Mouse (Mus musculus) embryonic facial prominence, embryonic 10.5 days (tissue): ENCODE measurements around the gene Mif. TPM values are rescaled to one million over a fixed set of nuclear protein-coding genes. Genes with fewer than 3 reads are reported as not detected.
"Not testable (repeated sequence)": the region's sequence is repeated elsewhere in the genome, so short reads cannot be mapped to it uniquely, and the experiment has no call there.

Experiments used
- DNase-seq: peaks from one replicate; pipeline ENCODE4 v3.0.0-alpha.2; 2017; ENCODE audit warnings: low spot score
- H3K27ac ChIP-seq: fragments of 300-500 bp; sonication (generic); replicated peaks from 2 replicates; pipeline ENCODE4 v1.5.1; 2016; ENCODE audit warnings: mild to moderate bottlenecking
- H3K27me3 ChIP-seq: fragments of 300-500 bp; sonication (generic); replicated peaks from 2 replicates; pipeline ENCODE4 v1.6.1; 2016; ENCODE audit warnings: low read depth, mild to moderate bottlenecking; ENCODE audit not compliant: poor library complexity, severe bottlenecking
- H3K36me3 ChIP-seq: fragments of 300-500 bp; sonication (generic); replicated peaks from 2 replicates; pipeline ENCODE4 v1.6.1; 2016; ENCODE audit warnings: mild to moderate bottlenecking, moderate library complexity
- H3K4me1 ChIP-seq: fragments of 300-500 bp; sonication (generic); 2 replicates; pipeline ENCODE4 v1.6.1; 2016
- H3K4me3 ChIP-seq: fragments of 300-500 bp; sonication (generic); 2 replicates; pipeline ENCODE4 v1.5.1; 2016; ENCODE audit warnings: mild to moderate bottlenecking, moderate library complexity
- H3K9me3 ChIP-seq: fragments of 300-500 bp; sonication (generic); 2 replicates; pipeline ENCODE4 v1.6.1; 2016; ENCODE audit warnings: mild to moderate bottlenecking
- whole genome bisulfite sequencing: fragments of 180-500 bp; shearing (Covaris S2); methylation state at CpG from one replicate; pipeline ENCODE4 v1.1.7; 2016; 5-methylcytosine and 5-hydroxymethylcytosine counted together
- polyA plus RNA-seq: library from polyadenylated mRNA; unstranded; fragments of >200 nt; fragmentation: Nextera tagmentation; extraction: Ambion mirVana; gene quantifications from 2 replicates; pipeline ENCODE4 v1.2.1, GENCODE M21; 2016

Gene Mif
- polyA plus RNA-seq, 1 experiment from 2014 or later, result 3,361 TPM

- no peak overlapping the region for H3K4me3 ChIP-seq
- no peak for DNase-seq
- H3K4me1 ChIP-seq, result peaks cover 20% of the 10 kb centered on the region
- no peaks in the 10 kb centered on the region for H3K9me3 ChIP-seq
- H3K27ac ChIP-seq, result no peak overlapping the region
- 7% methylated on average over 6 of the region's 6 CpGs for WGBS
- H3K36me3 ChIP-seq, result peaks cover 6% of the 10 kb centered on the region
- H3K27me3 ChIP-seq, result 0 out of 2 replicates have a peak, but pooled peaks cover 6% of the 10 kb centered on the region
Observed at GRCm38 (mm10) chr10:75851076-75851475, 9.0 kb downstream of the Mif start.

DNA sequence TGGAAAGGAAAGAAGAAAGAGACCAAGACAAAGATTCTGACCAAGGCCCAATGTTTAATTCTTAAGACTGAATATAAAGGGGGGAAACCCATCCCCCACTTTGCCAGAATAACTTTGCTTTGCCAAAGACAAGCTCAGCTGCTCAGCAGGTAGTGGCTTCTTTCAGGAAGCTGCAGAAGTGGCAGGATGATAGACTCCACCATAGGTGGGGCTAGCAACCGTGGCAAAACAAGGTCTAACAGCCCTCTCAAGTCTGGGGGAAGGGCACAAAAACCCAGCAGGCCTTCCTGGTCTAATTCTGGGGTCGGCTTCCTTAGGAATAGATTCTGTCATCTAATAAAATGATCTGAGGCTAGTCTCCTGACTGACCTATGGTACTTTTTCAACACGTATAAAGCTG lies 11.7 kb downstream of the Mif start:
- Histone ChIP-seq H3K4me1 (peaks cover 20% of the 10 kb centered on the region), H3K27me3 (0 out of 2 replicates have a peak, but pooled peaks cover 6% of the 10 kb centered on the region), H3K4me3 (no peak overlapping the region), H3K9me3 (no peaks in the 10 kb centered on the region), H3K27ac (no peak overlapping the region), H3K36me3 (no peaks in the 10 kb centered on the region)
- WGBS, result 31% methylated on average over 3 of the region's 3 CpGs
- no peak for DNase-seq

- H3K27ac ChIP-seq, result no peak overlapping the region
- WGBS, result 78% methylated on average over 6 of the region's 6 CpGs
- no peaks in the 10 kb centered on the region for H3K36me3 ChIP-seq
- peaks cover 8% of the 10 kb centered on the region; the same call in 1 of the 2 replicates for H3K4me1 ChIP-seq
- no peak for DNase-seq
- no peaks in the 10 kb centered on the region for H3K9me3 ChIP-seq
- H3K4me3 ChIP-seq, result no peak overlapping the region
- no peaks in the 10 kb centered on the region for H3K27me3 ChIP-seq
Observed at GRCm38 (mm10) chr10:75845306-75845930, 14.6 kb downstream of the Mif start.

DNA sequence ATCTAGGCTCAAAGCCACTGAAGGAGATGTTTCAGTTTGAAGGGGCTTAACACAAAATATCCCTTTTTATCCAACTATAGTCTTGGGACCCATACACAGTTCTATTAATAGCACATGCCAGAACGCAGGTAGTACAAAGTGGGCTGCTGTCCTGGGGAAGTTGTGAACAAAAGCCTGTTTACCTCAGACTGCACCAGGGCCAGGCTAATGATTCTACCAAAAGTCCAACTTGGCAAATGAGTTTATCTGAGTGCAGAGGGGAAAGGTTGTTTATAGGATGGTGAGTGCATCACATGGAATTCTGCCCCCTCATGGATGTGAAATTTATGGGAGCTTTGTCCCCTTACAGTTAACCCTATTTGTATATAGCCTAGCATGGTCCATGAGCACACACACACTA lies 15.2 kb downstream of the Mif start:
- H3K4me3 ChIP-seq, result no peak overlapping the region
- no peaks in the 10 kb centered on the region for H3K27me3 ChIP-seq
- peaks cover 8% of the 10 kb centered on the region; the same call in 1 of the 2 replicates for H3K4me1 ChIP-seq
- no peaks in the 10 kb centered on the region for H3K9me3 ChIP-seq
- no peaks in the 10 kb centered on the region for H3K36me3 ChIP-seq
- no peak overlapping the region for H3K27ac ChIP-seq
- 84% methylated on average over 1 of the region's 1 CpGs for WGBS
- DNase-seq, result no peak

DNA sequence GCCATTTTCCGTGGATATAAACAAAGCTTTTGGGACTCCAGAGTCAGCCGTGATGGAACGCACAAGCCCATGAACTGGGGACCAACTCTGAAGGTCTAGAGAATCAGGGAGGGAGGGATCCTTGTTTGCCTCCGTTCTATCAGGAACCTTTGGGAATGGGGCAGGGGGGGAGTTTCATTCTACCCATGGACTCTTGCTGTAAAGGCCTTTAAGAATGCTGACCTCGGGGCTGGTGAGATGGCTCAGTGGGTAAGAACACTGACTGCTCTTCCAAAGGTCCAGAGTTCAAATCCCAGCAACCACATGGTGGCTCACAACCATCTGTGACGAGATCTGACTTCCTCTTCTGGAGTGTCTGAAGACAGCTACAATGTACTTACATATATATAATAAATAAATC lies 16.1 kb downstream of the Mif start:
- WGBS, result 82% methylated on average over 6 of the region's 6 CpGs
- DNase-seq, H3K27me3 ChIP-seq, H3K4me3 ChIP-seq, H3K36me3 ChIP-seq, H3K4me1 ChIP-seq, H3K9me3 ChIP-seq, H3K27ac ChIP-seq: not testable (repeated sequence)

DNA sequence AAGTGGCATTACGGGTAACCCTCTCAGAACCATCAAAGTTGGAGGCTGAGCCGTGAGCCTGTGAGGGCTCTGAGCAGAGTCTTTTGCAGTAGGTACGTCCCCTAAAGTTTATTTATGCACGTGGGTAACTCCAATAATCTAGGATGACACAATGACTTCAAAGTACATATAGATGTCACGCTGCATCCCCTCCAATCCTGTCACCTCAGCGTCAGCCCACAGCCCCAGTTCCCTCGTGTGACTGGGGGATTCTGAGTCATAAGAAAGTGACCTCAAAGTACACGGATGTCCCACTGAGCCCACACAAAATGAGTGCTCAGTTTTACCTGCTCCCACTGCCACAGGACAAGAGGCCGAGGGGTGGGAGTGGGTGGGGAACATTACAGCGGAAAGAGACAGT lies 20.9 kb downstream of the Mif start:
- Histone ChIP-seq H3K36me3 (no peaks in the 10 kb centered on the region), H3K4me1 (peaks cover 39% of the 10 kb centered on the region), H3K4me3 (no peak overlapping the region), H3K27me3 (peaks cover 7% of the 10 kb centered on the region), H3K9me3 (no peaks in the 10 kb centered on the region), H3K27ac (no peak overlapping the region)
- DNase-seq, result no peak
- 88% methylated on average over 10 of the region's 10 CpGs for WGBS

GRCm38 (mm10) chr10:75837248-75837759 lies 22.7 kb downstream of the Mif start, which contains the start of gene Gstt2:
Gene Gstt2, minus strand, starts transcription at chr10:75837424.
- Histone ChIP-seq H3K27ac (peak within 1 kb of the TSS; percentile 87), H3K27me3 (peaks cover 25% of the 10 kb centered on the region), H3K4me3 (peak within 1 kb of the TSS; percentile 57), H3K4me1 (peaks cover 49% of the 10 kb centered on the region), H3K36me3 (no peaks in the 10 kb centered on the region), H3K9me3 (no peaks in the 10 kb centered on the region)
- under 1% methylated on average over 21 of the region's 21 CpGs for WGBS
- DNase-seq, result peak; percentile 96

- DNase-seq, result no peak
- 20% methylated on average over 10 of the region's 10 CpGs for WGBS
- H3K9me3 ChIP-seq, result no peaks in the 10 kb centered on the region
- no peaks in the 10 kb centered on the region for H3K36me3 ChIP-seq
- 0 out of 2 replicates have a peak overlapping the region, but pooled peaks have one; percentile 66 for H3K27ac ChIP-seq
- H3K4me1 ChIP-seq, result peaks cover 49% of the 10 kb centered on the region
- H3K4me3 ChIP-seq, result peak overlapping the region; percentile 58
- H3K27me3 ChIP-seq, result peaks cover 29% of the 10 kb centered on the region
Observed at GRCm38 (mm10) chr10:75835761-75836531, 24.1 kb downstream of the Mif start.

DNA sequence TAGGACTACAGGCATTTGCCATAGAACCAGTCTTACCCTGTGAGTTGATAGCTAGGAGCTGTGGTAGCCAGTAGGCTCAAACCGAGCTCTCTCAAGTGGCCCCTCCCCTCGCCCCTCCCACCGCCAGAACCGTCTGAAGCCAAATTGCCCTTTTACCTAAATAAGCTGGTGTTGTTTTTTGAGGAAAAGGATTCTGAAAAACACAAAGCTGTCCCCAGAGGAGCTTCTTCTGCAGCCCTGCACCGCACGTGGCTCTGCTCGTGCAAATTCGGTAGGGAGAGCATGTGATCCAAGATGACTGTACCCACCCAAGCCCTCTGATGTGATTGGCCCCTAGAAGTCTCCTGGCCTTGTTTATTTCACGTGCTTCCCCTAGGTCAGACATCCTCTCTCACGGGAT lies 24.7 kb downstream of the Mif start:
- H3K4me3 ChIP-seq, result peak overlapping the region; percentile 58
- H3K4me1 ChIP-seq, result peaks cover 49% of the 10 kb centered on the region
- H3K36me3 ChIP-seq, result no peaks in the 10 kb centered on the region
- H3K9me3 ChIP-seq, result no peaks in the 10 kb centered on the region
- peak overlapping the region; percentile 66 for H3K27ac ChIP-seq
- peaks cover 29% of the 10 kb centered on the region for H3K27me3 ChIP-seq
- WGBS, result 1% methylated on average over 10 of the region's 10 CpGs
- peak; percentile 66 for DNase-seq

- Histone ChIP-seq H3K27ac (peak overlapping the region; percentile 70), H3K36me3 (no peaks in the 10 kb centered on the region), H3K9me3 (no peaks in the 10 kb centered on the region), H3K27me3 (peaks cover 29% of the 10 kb centered on the region), H3K4me1 (peaks cover 52% of the 10 kb centered on the region), H3K4me3 (peak overlapping the region; percentile 58)
- 5% methylated on average over 9 of the region's 9 CpGs for WGBS
- DNase-seq, result no peak
Observed at GRCm38 (mm10) chr10:75834721-75835120, 25.3 kb downstream of the Mif start.

DNA sequence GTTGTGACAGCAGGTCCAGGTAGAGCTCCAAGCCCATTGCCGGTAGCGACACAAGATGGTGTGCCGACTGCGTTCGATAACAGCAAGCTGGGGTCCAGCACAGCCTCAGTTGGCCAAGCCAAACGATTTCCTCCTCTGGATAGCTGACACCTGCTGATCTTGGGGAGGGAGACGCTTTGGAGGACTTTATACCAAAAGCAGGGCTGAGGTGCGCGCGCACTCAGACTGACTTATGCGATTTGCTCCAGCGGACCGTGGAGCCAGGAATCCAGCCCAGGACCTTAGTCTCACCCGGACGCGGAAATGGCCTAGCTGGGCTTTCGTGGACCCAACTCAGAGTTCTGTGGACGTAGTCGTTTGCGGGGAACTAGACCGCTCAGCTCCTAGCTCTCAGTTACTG lies 25.8 kb downstream of the Mif start:
- DNase-seq, result peak; percentile 82
- under 1% methylated on average over 21 of the region's 21 CpGs for WGBS
- Histone ChIP-seq H3K4me1 (peaks cover 52% of the 10 kb centered on the region), H3K27me3 (peaks cover 29% of the 10 kb centered on the region), H3K9me3 (no peaks in the 10 kb centered on the region), H3K4me3 (peak overlapping the region; percentile 58), H3K27ac (peak overlapping the region; percentile 70), H3K36me3 (no peaks in the 10 kb centered on the region)

DNA sequence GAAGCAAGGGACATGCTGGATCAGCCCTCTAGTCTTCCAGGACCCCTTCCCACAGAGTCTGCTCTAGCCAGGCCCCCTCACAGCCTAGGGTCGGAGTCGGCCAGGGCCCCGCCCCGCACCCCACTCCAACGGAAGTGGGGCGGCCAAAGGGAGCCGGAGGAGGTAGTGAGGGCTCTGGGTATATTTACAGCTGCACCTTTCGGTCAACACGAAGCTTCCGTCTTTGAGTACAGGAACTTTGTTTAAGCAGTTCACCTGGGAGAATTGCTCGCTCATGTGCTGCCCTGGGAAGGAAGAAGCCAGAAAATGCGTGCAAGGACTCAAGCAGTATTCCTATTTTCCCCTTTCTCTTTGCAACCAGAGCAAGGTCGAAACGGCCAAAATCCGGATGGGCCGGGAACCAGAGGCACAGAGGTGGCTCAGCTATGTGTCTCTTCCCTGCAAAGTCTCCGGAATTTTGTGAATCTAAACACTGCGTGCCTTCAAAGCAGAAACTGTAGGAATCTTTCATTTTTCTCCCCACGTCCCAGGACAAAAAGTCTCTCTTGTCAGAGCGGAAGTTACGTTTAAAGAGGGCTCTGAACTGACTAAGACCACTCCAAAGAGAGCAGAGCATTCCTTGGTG lies 26.5 kb downstream of the Mif start:
- H3K36me3 ChIP-seq, result no peaks in the 10 kb centered on the region
- DNase-seq, result peak; percentile 42
- peaks cover 52% of the 10 kb centered on the region for H3K4me1 ChIP-seq
- WGBS, result 11% methylated on average over 21 of the region's 21 CpGs
- H3K27me3 ChIP-seq, result peaks cover 29% of the 10 kb centered on the region
- H3K4me3 ChIP-seq, result peak overlapping the region; percentile 58
- H3K9me3 ChIP-seq, result no peaks in the 10 kb centered on the region
- H3K27ac ChIP-seq, result 0 out of 2 replicates have a peak overlapping the region, but pooled peaks have one; percentile 41
